Mouse (Mus musculus): ENCODE data around the gene Kif15. TPM values are rescaled to one million over a fixed set of nuclear protein-coding genes. Genes with fewer than 3 reads are reported as not detected.

Gene Kif15
- polyA plus RNA-seq, 1 experiment from 2014 or later, result 13.6 TPM

GRCm38 (mm10) chr9:123058724-123059292 is 108.0 kb downstream of the Kif15 start:
- DNase-seq (no peak), ATAC-seq (ENCODE audit: low FRiP score, low TSS enrichment) (no peak)
- no peak overlapping the region for H3K4me3 ChIP-seq (replicated peaks; ENCODE audit: low read depth, low read length)
- no peak overlapping the region for H3K4me2 ChIP-seq (ENCODE audit: low read length)
- H3K9me3 ChIP-seq (ENCODE audit: control insufficient read depth, low read length), result no peaks in the 10 kb centered on the region
- H3K27me3 ChIP-seq (ENCODE audit: control insufficient read depth, insufficient read depth, low read length), result no peaks in the 10 kb centered on the region
- no peak overlapping the region for H3K27ac ChIP-seq (replicated peaks; ENCODE audit: low read depth, low read length)
- H3K4me1 ChIP-seq (ENCODE audit: control insufficient read depth, insufficient read depth, low read length), result no peaks in the 10 kb centered on the region
- no peak overlapping the region for H3K9ac ChIP-seq (replicated peaks; ENCODE audit: low read length)
- no peaks in the 10 kb centered on the region for H3K36me3 ChIP-seq (ENCODE audit: control insufficient read depth, insufficient read depth, low read length)

- no peak overlapping the region for H3K4me2 ChIP-seq (ENCODE audit: low read length)
- H3K27ac ChIP-seq (replicated peaks; ENCODE audit: low read depth, low read length), result no peak overlapping the region
- H3K27me3 ChIP-seq (ENCODE audit: control insufficient read depth, insufficient read depth, low read length), result no peaks in the 10 kb centered on the region
- H3K9me3 ChIP-seq (ENCODE audit: control insufficient read depth, low read length), result no peaks in the 10 kb centered on the region
- H3K36me3 ChIP-seq (ENCODE audit: control insufficient read depth, insufficient read depth, low read length), result no peaks in the 10 kb centered on the region
- 93% methylated on average over 3 of the region's 3 CpGs for WGBS
- H3K9ac ChIP-seq (replicated peaks; ENCODE audit: low read length), result no peak overlapping the region
- no peaks in the 10 kb centered on the region for H3K4me1 ChIP-seq (ENCODE audit: control insufficient read depth, insufficient read depth, low read length)
- DNase-seq (no peak), ATAC-seq (ENCODE audit: low FRiP score, low TSS enrichment) (no peak)
- H3K4me3 ChIP-seq (replicated peaks; ENCODE audit: low read depth, low read length), result no peak overlapping the region
These were observed 109.3 kb downstream of the Kif15 start for GRCm38 (mm10) chr9:123060172-123060571.

Other genes with a start within 250 kb of the Kif15 start
- not detected in 2 replicates for gene Topaz1, start 203.7 kb upstream of the Kif15 start, polyA plus RNA-seq (2014; fragmentation: Nextera tagmentation; extraction: Ambion mirVana)
- gene Tcaim, start 145.5 kb upstream of the Kif15 start, polyA plus RNA-seq (2014; fragmentation: Nextera tagmentation; extraction: Ambion mirVana), result 7.0 and 8.5 TPM in 2 replicates
- gene Gm35549, start 107.0 kb upstream of the Kif15 start, polyA plus RNA-seq (2014; fragmentation: Nextera tagmentation; extraction: Ambion mirVana), result 0.63 and 0.88 TPM in 2 replicates
- 71.5 and 112 TPM in 2 replicates for gene Zfp445, start 85.0 kb upstream of the Kif15 start, polyA plus RNA-seq (2014; fragmentation: Nextera tagmentation; extraction: Ambion mirVana)
- 2.1 and 2.7 TPM in 2 replicates for gene Zkscan7, start 65.4 kb upstream of the Kif15 start, polyA plus RNA-seq (2014; fragmentation: Nextera tagmentation; extraction: Ambion mirVana)
- gene Zfp105, start 28.0 kb upstream of the Kif15 start, polyA plus RNA-seq (2014; fragmentation: Nextera tagmentation; extraction: Ambion mirVana), result 19.2 and 25.4 TPM in 2 replicates
- gene 1110059G10Rik, start within 50 bp of the Kif15 start, polyA plus RNA-seq (2014; fragmentation: Nextera tagmentation; extraction: Ambion mirVana), result 36.5 and 37.7 TPM in 2 replicates
- 27.4 and 35.3 TPM in 2 replicates for gene Tmem42, start 70.3 kb downstream of the Kif15 start, polyA plus RNA-seq (2014; fragmentation: Nextera tagmentation; extraction: Ambion mirVana)
- 0.39 and 0.91 TPM in 2 replicates for gene Tgm4, start 83.7 kb downstream of the Kif15 start, polyA plus RNA-seq (2014; fragmentation: Nextera tagmentation; extraction: Ambion mirVana)
- gene Zdhhc3, start 162.2 kb downstream of the Kif15 start, polyA plus RNA-seq (2014; fragmentation: Nextera tagmentation; extraction: Ambion mirVana), result 63.3 and 64.8 TPM in 2 replicates
- gene Exosc7, start 162.2 kb downstream of the Kif15 start, polyA plus RNA-seq (2014; fragmentation: Nextera tagmentation; extraction: Ambion mirVana), result 80.6 and 81.4 TPM in 2 replicates
- 0.51 and 0.53 TPM in 2 replicates for gene Clec3b, start 199.9 kb downstream of the Kif15 start, polyA plus RNA-seq (2014; fragmentation: Nextera tagmentation; extraction: Ambion mirVana)

Measured in midbrain, embryonic 14.5 days (tissue).